Mouse (Mus musculus) heart, postnatal 4 days (tissue): ENCODE results near the gene Trim12a. TPM values are rescaled to one million over a fixed set of nuclear protein-coding genes. Genes with fewer than 3 reads are reported as not detected.
"Not testable (repeated sequence)": the region's sequence is repeated elsewhere in the genome, so short reads cannot be mapped to it uniquely, and the experiment has no call there.

Experiments
- DNase-seq: peaks from one replicate; pipeline ENCODE4 v3.0.0; 2021
- total RNA-seq, 2 experiments: library from RNA; stranded (reverse); gene quantifications; 2 replicates each; pipeline ENCODE4 v1.2.3; 2021

Gene Trim12a
- total RNA-seq = 1 to 10 TPM; 5.9 to 7.5 TPM

DNA sequence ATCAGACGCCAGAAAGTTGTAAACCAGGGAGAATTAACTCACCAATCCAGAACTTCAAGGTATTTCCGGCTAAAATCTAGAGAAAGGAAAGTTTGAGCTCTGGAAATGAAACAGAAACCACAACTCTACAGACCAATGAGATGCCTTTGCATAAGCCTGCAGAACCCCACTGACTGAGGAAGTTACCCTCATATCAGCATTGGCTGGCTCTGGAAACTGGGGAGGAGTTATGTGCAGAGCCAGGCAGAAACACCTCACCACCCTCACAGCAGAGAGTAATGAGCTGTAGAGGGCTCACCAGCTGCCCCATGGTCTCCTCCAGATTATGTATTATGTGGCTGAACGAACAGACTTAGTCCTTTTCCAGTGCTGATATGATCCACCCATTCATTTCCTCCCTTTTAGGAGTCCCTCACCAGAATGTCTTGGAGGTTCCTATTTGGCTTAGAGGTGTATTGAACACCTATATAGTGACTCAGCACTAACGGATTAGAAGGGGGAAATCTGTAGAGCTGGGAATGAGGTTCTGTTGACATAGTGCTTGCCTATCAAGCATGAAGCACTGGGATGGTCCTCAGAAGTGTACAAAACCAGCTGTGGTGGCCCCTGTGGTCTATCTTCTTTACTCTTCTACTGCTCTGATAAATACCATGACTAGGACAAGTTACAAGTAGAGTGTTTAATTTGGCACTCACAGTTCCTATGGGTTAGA, at the start of gene Trim12a:
TSS of gene Trim12a (minus strand) at position 98 of the 712 bp plus-strand sequence.
- DNase-seq = not testable (repeated sequence)

DNA sequence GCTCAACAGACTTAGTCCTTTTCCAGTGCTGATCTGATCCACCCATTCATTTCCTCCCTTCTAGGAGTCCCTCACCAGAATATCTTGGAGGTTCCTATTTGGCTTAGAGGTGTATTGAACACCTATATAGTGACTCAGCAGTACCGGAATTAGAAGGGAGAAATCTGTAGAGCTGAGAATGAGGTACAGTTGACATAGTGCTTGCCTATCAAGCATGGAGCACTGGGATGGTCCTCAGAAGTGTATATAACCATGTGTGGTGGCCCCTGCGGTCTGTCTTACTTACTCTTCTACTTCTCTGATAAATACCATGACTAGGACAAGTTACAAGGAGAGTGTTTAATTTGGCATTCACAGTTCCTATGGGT, 38.3 kb upstream of the Trim12a start:
- no peak for DNase-seq

DNA sequence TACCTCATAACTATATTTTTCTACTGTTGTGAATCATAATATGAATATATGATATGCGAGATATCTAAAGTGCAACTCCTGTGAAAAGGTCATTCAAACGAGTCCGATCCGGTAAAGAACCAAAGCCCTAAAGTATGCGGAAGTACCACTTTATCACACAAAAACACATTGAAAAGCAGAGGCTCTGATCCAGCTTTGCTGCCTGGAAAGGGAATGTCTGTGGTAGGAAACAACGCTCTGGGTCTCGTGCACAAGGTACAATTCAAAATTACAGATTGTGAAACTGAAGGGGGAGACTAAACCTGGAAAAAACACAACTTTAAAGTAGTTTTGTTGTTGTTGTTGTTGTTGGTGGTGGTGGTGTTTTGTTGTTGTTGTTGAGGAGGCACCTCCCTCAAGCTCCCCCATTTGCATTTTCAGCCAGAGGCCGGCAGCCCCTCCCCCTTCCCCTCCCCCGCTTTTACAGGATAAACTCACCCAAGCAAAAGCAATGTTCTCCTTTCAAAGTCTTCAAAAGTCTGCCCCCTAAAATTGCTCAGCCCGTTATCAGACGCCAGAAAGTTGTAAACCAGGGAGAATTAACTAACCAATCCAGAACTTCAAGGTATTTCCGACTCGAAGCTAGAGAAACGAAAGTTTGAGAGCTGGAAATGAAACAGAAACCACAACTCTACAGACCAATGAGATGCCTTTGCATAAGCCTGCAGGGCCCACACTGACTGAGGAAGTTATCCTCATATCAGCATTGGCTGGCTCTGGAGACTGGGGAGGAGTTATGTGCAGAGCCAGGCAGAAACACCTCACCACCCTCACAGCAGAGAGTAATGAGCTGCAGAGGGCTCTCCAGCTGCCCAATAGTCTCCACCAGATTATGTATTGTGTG, 37.7 kb upstream of the Trim12a start, which contains the start of gene Trim12c:
TSS of gene Trim12c (minus strand) at position 646 of the 883 bp plus-strand sequence.
- DNase-seq = peak; percentile 70

DNA sequence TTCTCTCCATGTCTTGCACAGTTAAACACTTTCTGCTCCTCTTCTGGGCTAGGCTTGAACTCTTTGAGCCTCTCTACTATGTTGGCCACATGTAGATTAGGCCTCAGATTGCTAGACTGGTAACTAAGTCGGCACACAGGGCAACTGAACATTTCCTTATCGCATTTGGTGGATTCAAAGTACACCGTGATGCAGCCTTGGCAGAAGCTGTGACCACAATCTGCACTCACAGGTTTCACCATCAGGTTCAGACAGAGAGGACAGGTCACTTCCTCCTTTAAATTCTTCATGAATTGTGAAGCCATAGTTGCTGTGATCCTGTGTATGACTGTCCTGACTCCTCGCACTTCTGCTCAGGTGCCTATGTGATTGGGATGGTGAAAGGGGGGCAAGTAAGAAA, 32.8 kb upstream of the Trim12a start:
- DNase-seq = not testable (repeated sequence)

DNA sequence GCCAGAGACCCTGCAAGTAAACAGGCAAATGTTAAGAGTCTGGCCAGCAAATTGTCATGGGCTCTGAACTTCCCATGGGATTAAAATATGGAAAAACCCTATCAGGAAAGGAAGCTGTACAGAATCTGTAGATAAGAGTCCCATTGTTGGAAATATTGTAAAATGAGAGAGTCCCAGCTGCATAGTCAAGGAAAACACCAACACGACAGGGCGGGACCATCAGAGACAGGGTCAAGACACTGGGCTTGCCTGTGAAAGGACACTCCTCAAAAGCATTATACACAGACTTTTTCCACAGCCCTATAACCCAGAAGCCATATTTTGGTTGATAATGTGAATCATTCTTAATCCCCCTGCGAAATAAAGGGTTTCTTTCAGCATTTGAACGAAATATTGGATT, 25.5 kb upstream of the Trim12a start:
- not testable (repeated sequence) for DNase-seq

DNA sequence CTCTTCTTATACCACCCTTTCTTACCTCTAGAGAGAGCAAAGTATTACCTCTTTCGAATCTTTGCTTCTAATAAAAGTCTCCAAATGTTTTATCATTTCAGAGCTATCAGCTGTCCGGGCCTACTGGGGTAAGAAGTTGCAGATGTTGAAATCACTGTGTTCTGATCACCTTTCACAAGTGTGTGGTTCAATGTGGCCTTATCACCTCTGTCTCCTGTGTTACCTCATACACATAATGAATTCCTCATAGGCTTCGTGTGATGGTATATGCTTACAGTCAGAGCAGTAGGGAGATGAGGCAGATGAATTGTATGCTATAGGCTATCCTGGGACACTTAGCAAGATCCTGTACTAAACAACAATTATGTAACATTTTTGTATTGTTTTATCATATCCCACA, 20.3 kb upstream of the Trim12a start:
- not testable (repeated sequence) for DNase-seq

DNA sequence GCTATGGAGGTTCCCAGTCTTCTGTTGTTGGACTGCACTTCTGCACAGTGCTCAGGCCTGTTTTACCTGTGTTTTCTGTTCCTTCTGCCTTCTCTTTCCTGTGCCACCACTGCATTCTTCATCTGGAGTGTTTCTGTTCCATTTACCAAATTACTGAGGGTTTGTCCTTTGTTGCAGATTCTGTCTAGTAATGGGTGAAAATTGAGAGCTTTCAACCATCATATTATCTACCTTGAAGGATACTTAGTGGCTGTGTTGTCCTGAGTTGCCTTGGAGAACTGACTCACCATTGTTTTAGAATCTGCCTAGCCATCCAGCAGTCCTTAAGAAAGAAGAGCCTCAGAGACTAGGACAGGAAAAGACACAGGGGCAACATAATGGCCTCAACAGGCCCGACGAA, 13.9 kb upstream of the Trim12a start, which contains the start of gene Trim34b:
TSS of gene Trim34b (plus strand) at position 301 of the 400 bp plus-strand sequence.
- not testable (repeated sequence) for DNase-seq

DNA sequence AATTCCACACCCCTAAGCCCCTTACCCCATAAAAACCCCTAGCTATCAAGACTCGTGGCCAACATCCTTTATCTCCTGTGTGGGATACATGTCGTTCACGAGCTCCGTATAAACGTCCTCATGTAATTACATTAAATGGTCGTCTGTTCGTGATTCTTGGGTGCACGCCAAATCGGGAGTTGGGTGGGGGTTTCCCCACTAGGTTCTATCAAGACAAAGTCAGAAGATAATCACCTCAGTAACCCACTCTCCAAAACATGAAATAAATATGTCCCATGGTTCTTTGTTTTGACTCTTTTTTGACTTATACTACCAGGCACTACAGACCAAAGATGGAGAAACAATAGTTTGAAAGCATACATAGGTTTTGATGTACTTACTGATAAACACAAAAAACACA, 6.8 kb upstream of the Trim12a start:
- DNase-seq = no peak

DNA sequence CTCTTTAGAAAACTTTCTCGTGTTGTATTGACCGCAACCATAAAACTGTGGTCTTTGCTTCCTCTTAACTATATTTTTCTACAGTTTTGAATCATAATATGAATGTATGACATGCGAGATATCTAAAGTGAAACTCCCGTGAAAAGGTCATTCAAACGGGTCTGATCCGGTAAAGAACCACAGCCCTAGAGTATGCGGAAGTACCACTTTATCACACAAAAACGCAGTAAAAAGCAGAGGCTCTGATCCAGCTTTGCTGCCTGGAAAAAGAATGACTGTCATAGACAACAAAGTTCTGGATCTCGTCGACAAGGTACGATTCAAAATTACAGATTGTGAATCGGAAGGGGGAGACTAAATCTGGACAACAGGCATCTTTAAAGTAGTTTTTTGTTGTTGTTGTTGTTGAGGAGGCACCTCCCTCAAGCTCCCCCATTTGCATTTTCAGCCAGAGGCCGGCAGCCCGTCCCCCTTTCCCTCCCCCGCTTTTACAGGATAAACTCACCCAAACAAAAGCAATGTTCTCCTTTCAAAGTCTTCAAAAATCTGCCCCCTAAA, 391 bp downstream of the Trim12a start:
- DNase-seq = no peak

DNA sequence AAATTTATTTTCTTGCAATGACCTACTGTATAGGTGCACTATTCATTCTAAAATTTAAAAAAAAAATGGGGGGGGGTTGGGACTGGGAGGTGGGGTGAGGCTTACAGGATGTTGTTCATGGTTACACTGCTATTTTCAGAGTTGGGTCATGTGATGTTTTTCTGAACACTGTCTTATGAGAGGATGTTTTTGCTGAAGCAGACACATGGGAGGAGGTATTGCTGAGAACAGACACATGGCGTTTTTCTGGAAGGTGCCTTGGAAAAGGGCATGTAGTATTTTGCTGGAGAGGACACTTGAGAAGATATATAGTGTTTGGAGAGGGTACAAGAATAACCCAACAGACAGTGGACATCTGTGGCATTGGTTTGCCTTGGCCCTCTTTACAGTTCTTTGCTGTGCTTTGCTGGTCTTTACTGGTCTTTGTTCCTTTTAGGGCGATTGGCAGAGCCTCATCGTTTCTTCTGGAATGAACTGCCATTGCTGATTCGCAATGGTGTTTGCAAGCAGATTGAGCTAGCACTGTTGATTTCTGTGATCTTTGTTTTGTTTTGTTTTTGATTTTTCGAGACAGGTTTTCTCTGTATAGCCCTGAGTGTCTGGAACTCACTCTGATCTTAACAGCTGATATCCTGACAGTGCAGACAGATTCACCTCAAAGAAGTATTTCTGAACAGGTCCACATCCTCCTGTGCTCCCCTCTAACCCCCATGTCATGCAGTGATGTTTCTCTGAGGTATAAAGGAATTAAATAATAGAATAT, 23.4 kb downstream of the Trim12a start:
- DNase-seq = no peak

DNA sequence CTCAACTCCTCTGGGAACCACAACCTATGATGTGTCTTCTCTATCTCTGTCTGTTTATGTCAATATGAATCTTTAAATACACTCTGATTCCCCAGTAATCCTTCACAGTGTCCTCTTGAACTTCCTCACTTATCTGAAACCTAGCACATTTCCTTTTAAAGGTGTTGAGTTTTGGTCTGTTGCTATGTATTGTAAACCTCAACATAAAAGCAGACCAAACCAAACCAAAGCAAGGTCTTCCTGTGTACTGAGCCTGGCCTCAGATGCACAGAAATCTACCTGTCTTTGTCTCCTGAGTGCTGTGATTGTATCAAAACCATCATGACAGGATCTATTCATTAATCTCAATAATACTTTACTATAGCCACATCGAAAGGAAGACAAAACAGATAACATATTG, 24.6 kb downstream of the Trim12a start:
- DNase-seq = no peak

DNA sequence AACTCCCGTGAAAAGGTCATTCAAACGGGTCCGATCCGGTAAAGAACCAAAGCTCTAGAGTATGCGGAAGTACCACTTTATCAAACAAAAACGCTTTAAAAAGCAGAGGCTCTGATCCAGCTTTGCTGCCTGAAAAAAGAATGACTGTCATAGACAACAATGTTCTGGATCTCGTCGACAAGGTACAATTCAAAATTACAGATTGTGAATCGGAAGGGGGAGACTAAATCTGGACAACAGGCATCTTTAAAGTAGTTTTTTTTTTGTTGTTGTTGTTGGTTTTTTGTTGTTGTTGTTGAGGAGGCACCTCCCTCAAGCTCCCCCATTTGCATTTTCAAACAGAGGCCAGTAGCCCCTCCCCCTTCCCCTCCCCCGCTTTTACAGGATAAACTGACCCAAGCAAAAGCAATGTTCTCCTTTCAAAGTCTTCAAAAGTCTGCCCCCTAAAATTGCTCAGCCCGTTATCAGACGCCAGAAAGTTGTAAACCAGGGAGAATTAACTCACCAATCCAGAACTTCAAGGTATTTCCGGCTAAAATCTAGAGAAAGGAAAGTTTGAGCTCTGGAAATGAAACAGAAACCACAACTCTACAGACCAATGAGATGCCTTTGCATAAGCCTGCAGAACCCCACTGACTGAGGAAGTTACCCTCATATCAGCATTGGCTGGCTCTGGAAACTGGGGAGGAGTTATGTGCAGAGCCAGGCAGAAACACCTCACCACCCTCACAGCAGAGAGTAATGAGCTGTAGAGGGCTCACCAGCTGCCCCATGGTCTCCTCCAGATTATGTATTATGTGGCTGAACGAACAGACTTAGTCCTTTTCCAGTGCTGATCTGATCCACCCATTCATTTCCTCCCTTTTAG, 27.5 kb downstream of the Trim12a start, which contains the start of gene Trim5:
TSS of gene Trim5 (minus strand) at position 519 of the 868 bp plus-strand sequence.
- DNase-seq = peak; percentile 5

DNA sequence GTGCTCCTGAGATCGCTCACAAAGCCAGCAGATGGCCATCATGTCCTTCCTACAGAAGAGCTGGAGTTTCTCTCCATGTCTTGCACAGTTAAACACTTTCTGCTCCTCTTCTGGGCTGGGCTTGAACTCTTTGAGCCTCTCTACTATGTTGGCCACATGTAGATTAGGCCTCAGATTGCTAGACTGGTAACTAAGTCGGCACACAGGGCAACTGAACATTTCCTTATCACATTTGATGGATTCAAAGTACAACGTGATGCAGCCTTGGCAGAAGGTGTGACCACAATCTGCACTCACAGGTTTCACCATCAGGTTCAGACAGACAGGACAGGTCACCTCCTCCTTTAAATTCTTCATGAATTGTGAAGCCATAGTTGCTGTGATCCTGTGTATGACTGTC, 35.9 kb downstream of the Trim12a start:
- not testable (repeated sequence) for DNase-seq

DNA sequence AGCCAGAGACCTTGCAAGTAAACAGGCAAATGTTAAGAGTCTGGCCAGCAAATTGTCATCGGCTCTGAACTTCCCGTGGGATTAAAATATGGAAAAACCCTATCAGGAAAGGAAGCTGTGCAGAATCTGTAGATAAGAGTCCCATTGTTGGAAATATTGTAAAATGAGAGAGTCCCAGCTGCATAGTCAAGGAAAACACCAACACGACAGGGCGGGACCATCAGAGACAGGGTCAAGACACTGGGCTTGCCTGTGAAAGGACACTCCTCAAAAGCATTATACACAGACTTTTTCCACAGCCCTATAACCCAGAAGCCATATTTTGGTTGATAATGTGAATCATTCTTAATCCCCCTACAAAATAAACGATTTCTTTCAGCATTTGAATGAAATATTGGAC, 49.9 kb downstream of the Trim12a start:
- not testable (repeated sequence) for DNase-seq

DNA sequence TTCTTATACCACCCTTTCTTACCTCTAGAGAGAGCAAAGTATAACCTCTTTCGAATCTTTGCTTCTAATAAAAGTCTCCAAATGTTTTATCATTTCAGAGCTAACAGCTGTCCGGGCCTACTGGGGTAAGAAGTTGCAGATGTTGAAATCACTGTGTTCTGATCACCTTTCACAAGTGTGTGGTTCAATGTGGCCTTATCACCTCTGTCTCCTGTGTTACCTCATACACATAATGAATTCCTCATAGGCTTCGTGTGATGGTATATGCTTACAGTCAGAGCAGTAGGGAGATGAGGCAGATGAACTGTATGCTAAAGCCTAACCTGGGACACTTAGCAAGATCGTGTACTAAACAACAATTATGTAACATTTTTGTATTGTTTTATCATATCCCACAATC, 54.9 kb downstream of the Trim12a start:
- not testable (repeated sequence) for DNase-seq

Other genes with a start within 250 kb of the Trim12a start
- not detected for gene Olfr644, start 243.6 kb downstream of the Trim12a start, total RNA-seq
- gene Olfr645, start 230.0 kb downstream of the Trim12a start, total RNA-seq = not detected
- gene Olfr646, start 210.6 kb downstream of the Trim12a start, total RNA-seq = not detected
- not detected for gene Ubqln5, start 185.6 kb downstream of the Trim12a start, total RNA-seq
- gene Olfr643, start 178.1 kb downstream of the Trim12a start, total RNA-seq = not detected
- gene Ubqln3, start 172.2 kb downstream of the Trim12a start, total RNA-seq = not detected
- gene Ubqlnl, start 164.9 kb downstream of the Trim12a start, total RNA-seq = not detected
- gene Olfm5, start 150.6 kb downstream of the Trim12a start, total RNA-seq = not detected
- under 1 TPM in 1 of 2 experiments, not detected in 1; 0.11 TPM for gene Olfr648, start 132.1 kb downstream of the Trim12a start, total RNA-seq
- gene Olfr649, start 119.5 kb downstream of the Trim12a start, total RNA-seq = not detected
- 1 to 10 TPM; 1.2 to 1.7 TPM for gene Trim6, start 96.7 kb downstream of the Trim12a start, total RNA-seq
- gene Trim34a, start 71.0 kb downstream of the Trim12a start, total RNA-seq = 1 to 10 TPM; 3.2 TPM
- 1 to 10 TPM; 1.7 to 2.1 TPM for gene Trim5, start 27.4 kb downstream of the Trim12a start, total RNA-seq
- under 1 TPM; 0.16 to 0.21 TPM for gene Trim34b, start 14.0 kb upstream of the Trim12a start, total RNA-seq
- gene Trim12c, start 37.9 kb upstream of the Trim12a start, total RNA-seq = 1 to 10 TPM; 3.8 to 4.2 TPM
- gene Trim30b, start 54.4 kb upstream of the Trim12a start, total RNA-seq = under 1 TPM in 1 of 2 experiments, not detected in 1; 0.11 TPM
- not detected for gene Trim30c, start 85.4 kb upstream of the Trim12a start, total RNA-seq
- 1 to 10 TPM; 1.4 to 1.8 TPM for gene Trim30a, start 149.7 kb upstream of the Trim12a start, total RNA-seq
- gene Trim30d, start 192.4 kb upstream of the Trim12a start, total RNA-seq = under 1 TPM; 0.26 to 0.38 TPM
- not detected for gene Olfr651, start 234.7 kb upstream of the Trim12a start, total RNA-seq
- not detected for gene Olfr652, start 245.4 kb upstream of the Trim12a start, total RNA-seq